Mouse (Mus musculus): ENCODE measurements around the gene Slc2a2. TPM values are rescaled to one million over a fixed set of nuclear protein-coding genes. Genes with fewer than 3 reads are reported as not detected.

Slc2a2 gene
- polyA plus RNA-seq (2015; fragmentation: Nextera tagmentation; extraction: Ambion mirVana): 45.8 and 48.8 TPM in 2 replicates

GRCm38 (mm10) chr3:28697797-28698196, at the start of gene Slc2a2:
Slc2a2 (plus strand) TSS chr3:28697903.
- no peak for TF ChIP-seq CTCF (IDR thresholded peaks at IDR 0.05; ENCODE audit: low read depth)
- no peak within 1 kb of the TSS for H3K9ac ChIP-seq (ENCODE audit: low read depth, low read length)
- H3K4me3 ChIP-seq (replicated peaks; ENCODE audit: low read depth, low read length): no peak within 1 kb of the TSS
- ATAC-seq (replicated peaks; ENCODE audit: low FRiP score, low read depth) (peak; percentile 69; the same call in 1 of the 2 replicates), DNase-seq (ENCODE audit: low spot score) (peak; percentile 4)
- no peaks in the 10 kb centered on the region for H3K36me3 ChIP-seq (ENCODE audit: insufficient read depth, low read length)
- H3K27ac ChIP-seq: peak within 1 kb of the TSS; percentile 39
- WGBS: 83% methylated on average over 2 of the region's 2 CpGs
- no peaks in the 10 kb centered on the region for H3K9me3 ChIP-seq (replicated peaks; ENCODE audit: low read length)
- no peaks in the 10 kb centered on the region for H3K4me1 ChIP-seq (replicated peaks; ENCODE audit: insufficient read depth, low read length)
- H3K4me2 ChIP-seq (ENCODE audit: low read length): peak within 1 kb of the TSS; percentile 9; the same call in 1 of the 2 replicates
- H3K27me3 ChIP-seq (ENCODE audit: insufficient read depth, low read length): no peaks in the 10 kb centered on the region

GRCm38 (mm10) chr3:28652574-28652973, 45.1 kb upstream of the Slc2a2 start:
- Histone ChIP-seq H3K27ac (no peak overlapping the region), H3K27me3 (ENCODE audit: insufficient read depth, low read length) (no peaks in the 10 kb centered on the region), H3K9me3 (replicated peaks; ENCODE audit: low read length) (no peaks in the 10 kb centered on the region), H3K36me3 (ENCODE audit: insufficient read depth, low read length) (no peaks in the 10 kb centered on the region), H3K4me1 (replicated peaks; ENCODE audit: insufficient read depth, low read length) (no peaks in the 10 kb centered on the region), H3K9ac (ENCODE audit: low read depth, low read length) (no peak overlapping the region), H3K4me2 (ENCODE audit: low read length) (no peak overlapping the region), H3K4me3 (replicated peaks; ENCODE audit: low read depth, low read length) (no peak overlapping the region)
- ATAC-seq (replicated peaks; ENCODE audit: low FRiP score, low read depth) (no peak), DNase-seq (ENCODE audit: low spot score) (no peak)
- 78% methylated on average over 3 of the region's 3 CpGs for WGBS
- no peak for TF ChIP-seq CTCF (IDR thresholded peaks at IDR 0.05; ENCODE audit: low read depth)

GRCm38 (mm10) chr3:28653043-28653442, 44.7 kb upstream of the Slc2a2 start:
- 58% methylated on average over 3 of the region's 3 CpGs for WGBS
- Histone ChIP-seq H3K27ac (no peak overlapping the region), H3K4me1 (replicated peaks; ENCODE audit: insufficient read depth, low read length) (no peaks in the 10 kb centered on the region), H3K27me3 (ENCODE audit: insufficient read depth, low read length) (no peaks in the 10 kb centered on the region), H3K9me3 (replicated peaks; ENCODE audit: low read length) (no peaks in the 10 kb centered on the region), H3K4me2 (ENCODE audit: low read length) (no peak overlapping the region), H3K9ac (ENCODE audit: low read depth, low read length) (no peak overlapping the region), H3K36me3 (ENCODE audit: insufficient read depth, low read length) (no peaks in the 10 kb centered on the region), H3K4me3 (replicated peaks; ENCODE audit: low read depth, low read length) (no peak overlapping the region)
- DNase-seq (ENCODE audit: low spot score): no peak
- no peak for TF ChIP-seq CTCF (IDR thresholded peaks at IDR 0.05; ENCODE audit: low read depth)
- no peak for ATAC-seq (replicated peaks; ENCODE audit: low FRiP score, low read depth)

- no peaks in the 10 kb centered on the region for H3K4me1 ChIP-seq (replicated peaks; ENCODE audit: insufficient read depth, low read length)
- no peak overlapping the region for H3K27ac ChIP-seq
- no peak overlapping the region for H3K4me3 ChIP-seq (replicated peaks; ENCODE audit: low read depth, low read length)
- no peaks in the 10 kb centered on the region for H3K9me3 ChIP-seq (replicated peaks; ENCODE audit: low read length)
- no peak overlapping the region for H3K4me2 ChIP-seq (ENCODE audit: low read length)
- DNase-seq (ENCODE audit: low spot score) (no peak), ATAC-seq (replicated peaks; ENCODE audit: low FRiP score, low read depth) (no peak)
- no peaks in the 10 kb centered on the region for H3K36me3 ChIP-seq (ENCODE audit: insufficient read depth, low read length)
- TF ChIP-seq CTCF (IDR thresholded peaks at IDR 0.05; ENCODE audit: low read depth): no peak
- no peak overlapping the region for H3K9ac ChIP-seq (ENCODE audit: low read depth, low read length)
- no peaks in the 10 kb centered on the region for H3K27me3 ChIP-seq (ENCODE audit: insufficient read depth, low read length)
These were observed 43.0 kb upstream of the Slc2a2 start for GRCm38 (mm10) chr3:28654740-28655139.

GRCm38 (mm10) chr3:28658349-28658748, 39.4 kb upstream of the Slc2a2 start:
- 25% methylated on average over 1 of the region's 1 CpGs for WGBS
- Histone ChIP-seq H3K9ac (ENCODE audit: low read depth, low read length) (no peak overlapping the region), H3K27ac (no peak overlapping the region), H3K4me2 (ENCODE audit: low read length) (no peak overlapping the region), H3K4me3 (replicated peaks; ENCODE audit: low read depth, low read length) (no peak overlapping the region), H3K9me3 (replicated peaks; ENCODE audit: low read length) (no peaks in the 10 kb centered on the region), H3K36me3 (ENCODE audit: insufficient read depth, low read length) (no peaks in the 10 kb centered on the region), H3K4me1 (replicated peaks; ENCODE audit: insufficient read depth, low read length) (no peaks in the 10 kb centered on the region), H3K27me3 (ENCODE audit: insufficient read depth, low read length) (no peaks in the 10 kb centered on the region)
- peak; percentile 82 for DNase-seq (ENCODE audit: low spot score)
- ATAC-seq (replicated peaks; ENCODE audit: low FRiP score, low read depth): peak; percentile 86; the same call in 1 of the 2 replicates
- peak; percentile 72 for TF ChIP-seq CTCF (IDR thresholded peaks at IDR 0.05; ENCODE audit: low read depth)

- DNase-seq (ENCODE audit: low spot score) (no peak), ATAC-seq (replicated peaks; ENCODE audit: low FRiP score, low read depth) (no peak)
- no peak overlapping the region for H3K4me2 ChIP-seq (ENCODE audit: low read length)
- WGBS: 90% methylated on average over 7 of the region's 7 CpGs
- H3K9ac ChIP-seq (ENCODE audit: low read depth, low read length): no peak overlapping the region
- H3K4me3 ChIP-seq (replicated peaks; ENCODE audit: low read depth, low read length): no peak overlapping the region
- no peaks in the 10 kb centered on the region for H3K27me3 ChIP-seq (ENCODE audit: insufficient read depth, low read length)
- no peaks in the 10 kb centered on the region for H3K9me3 ChIP-seq (replicated peaks; ENCODE audit: low read length)
- no peaks in the 10 kb centered on the region for H3K4me1 ChIP-seq (replicated peaks; ENCODE audit: insufficient read depth, low read length)
- H3K27ac ChIP-seq: no peak overlapping the region
- no peak for TF ChIP-seq CTCF (IDR thresholded peaks at IDR 0.05; ENCODE audit: low read depth)
- no peaks in the 10 kb centered on the region for H3K36me3 ChIP-seq (ENCODE audit: insufficient read depth, low read length)
These were observed 16.9 kb upstream of the Slc2a2 start for GRCm38 (mm10) chr3:28680851-28681250.

GRCm38 (mm10) chr3:28681866-28682265, 15.8 kb upstream of the Slc2a2 start:
- Histone ChIP-seq H3K27me3 (ENCODE audit: insufficient read depth, low read length) (no peaks in the 10 kb centered on the region), H3K4me3 (replicated peaks; ENCODE audit: low read depth, low read length) (no peak overlapping the region), H3K4me2 (ENCODE audit: low read length) (no peak overlapping the region), H3K9ac (ENCODE audit: low read depth, low read length) (no peak overlapping the region), H3K4me1 (replicated peaks; ENCODE audit: insufficient read depth, low read length) (no peaks in the 10 kb centered on the region), H3K36me3 (ENCODE audit: insufficient read depth, low read length) (no peaks in the 10 kb centered on the region), H3K9me3 (replicated peaks; ENCODE audit: low read length) (no peaks in the 10 kb centered on the region), H3K27ac (0 out of 2 replicates have a peak overlapping the region, but pooled peaks have one; percentile 13)
- 27% methylated on average over 6 of the region's 6 CpGs for WGBS
- ATAC-seq (replicated peaks; ENCODE audit: low FRiP score, low read depth) (peak; percentile 84), DNase-seq (ENCODE audit: low spot score) (peak; percentile 12)
- no peak for TF ChIP-seq CTCF (IDR thresholded peaks at IDR 0.05; ENCODE audit: low read depth)
